Mouse (Mus musculus): ENCODE results near the gene Slc38a3. TPM values are rescaled to one million over a fixed set of nuclear protein-coding genes. Genes with fewer than 3 reads are reported as not detected.
"Not testable (repeated sequence)": the region's sequence is repeated elsewhere in the genome, so short reads cannot be mapped to it uniquely, and the experiment has no call there.

The Slc38a3 gene
- polyA plus RNA-seq, 1 experiment from 2014 or later: 55.0 TPM

DNA sequence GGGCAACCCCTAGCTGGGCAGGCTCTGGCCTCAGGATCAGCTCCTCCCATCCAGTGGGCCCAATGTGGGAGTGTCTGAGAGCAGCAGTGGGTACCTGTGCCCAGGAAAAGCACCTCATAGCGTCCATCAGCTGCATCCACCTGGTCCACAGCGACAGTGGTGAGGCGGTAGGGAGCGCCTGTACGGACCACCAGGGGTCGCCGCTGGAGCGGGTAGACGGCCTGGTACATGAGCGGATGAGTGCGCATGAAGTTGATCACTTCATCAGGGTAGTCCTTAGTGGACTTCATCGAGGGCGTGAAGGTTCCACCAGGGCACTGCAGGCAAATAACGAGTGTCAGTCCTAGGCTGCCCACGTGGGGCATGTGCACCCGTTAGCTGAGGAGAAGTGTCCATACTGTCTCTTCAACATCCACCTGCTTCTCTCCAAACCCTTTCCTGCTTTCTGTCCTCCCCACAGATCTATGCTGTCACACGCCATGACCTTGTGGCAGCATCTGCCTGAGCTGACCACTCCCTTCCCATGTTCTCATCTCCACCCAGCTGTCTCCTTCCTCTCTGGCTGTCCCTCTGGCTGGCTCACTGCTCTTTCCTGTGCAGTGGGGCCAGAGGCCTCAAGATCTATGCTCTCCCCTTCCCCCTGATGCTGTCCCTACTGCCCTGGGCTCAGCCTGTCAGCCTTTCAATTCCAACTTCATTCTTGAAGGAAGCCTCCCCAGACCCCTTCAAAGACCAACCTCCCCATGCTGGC lies 16.1 kb upstream of the Slc38a3 start:
- Histone ChIP-seq H3K27me3 (replicated peaks; ENCODE audit: control insufficient read depth, insufficient read depth, low read length) (no peaks in the 10 kb centered on the region), H3K9me3 (ENCODE audit: control insufficient read depth, low read length) (no peaks in the 10 kb centered on the region), H3K36me3 (ENCODE audit: control insufficient read depth, insufficient read depth, low read length) (peaks cover 21% of the 10 kb centered on the region), H3K4me2 (ENCODE audit: low read length) (no peak overlapping the region), H3K27ac (ENCODE audit: low read depth, low read length) (no peak overlapping the region), H3K4me1 (ENCODE audit: control insufficient read depth, insufficient read depth, low read depth, low read length) (no peaks in the 10 kb centered on the region), H3K4me3 (ENCODE audit: low read length) (no peak overlapping the region), H3K9ac (ENCODE audit: low read depth, low read length) (no peak overlapping the region)
- ATAC-seq: peak; percentile 60
- 34% methylated on average over 17 of the region's 17 CpGs for WGBS

- Histone ChIP-seq H3K27ac (ENCODE audit: low read depth, low read length) (no peak overlapping the region), H3K4me2 (ENCODE audit: low read length) (no peak overlapping the region), H3K36me3 (ENCODE audit: control insufficient read depth, insufficient read depth, low read length) (peaks cover 18% of the 10 kb centered on the region), H3K27me3 (replicated peaks; ENCODE audit: control insufficient read depth, insufficient read depth, low read length) (peaks cover 2% of the 10 kb centered on the region; the same call in 1 of the 2 replicates), H3K9me3 (ENCODE audit: control insufficient read depth, low read length) (no peaks in the 10 kb centered on the region), H3K9ac (ENCODE audit: low read depth, low read length) (no peak overlapping the region), H3K4me3 (ENCODE audit: low read length) (no peak overlapping the region), H3K4me1 (ENCODE audit: control insufficient read depth, insufficient read depth, low read depth, low read length) (no peaks in the 10 kb centered on the region)
- 87% methylated on average over 20 of the region's 20 CpGs for WGBS
- ATAC-seq: no peak
These were observed 13.1 kb upstream of the Slc38a3 start for GRCm38 (mm10) chr9:107682405-107682804.

GRCm38 (mm10) chr9:107679501-107679900 lies 10.2 kb upstream of the Slc38a3 start, which contains the start of gene Gnat1:
Gene Gnat1 (minus strand): TSS chr9:107679712.
- H3K36me3 ChIP-seq (ENCODE audit: control insufficient read depth, insufficient read depth, low read length): peaks cover 17% of the 10 kb centered on the region; the same call in 1 of the 2 replicates
- 53% methylated on average over 5 of the region's 5 CpGs for WGBS

GRCm38 (mm10) chr9:107678861-107679260 lies 9.5 kb upstream of the Slc38a3 start:
- H3K36me3 ChIP-seq (ENCODE audit: control insufficient read depth, insufficient read depth, low read length): peaks cover 12% of the 10 kb centered on the region; the same call in 1 of the 2 replicates
- H3K9ac ChIP-seq (ENCODE audit: low read depth, low read length): no peak overlapping the region
- peaks cover 8% of the 10 kb centered on the region for H3K4me1 ChIP-seq (ENCODE audit: control insufficient read depth, insufficient read depth, low read depth, low read length)
- no peak overlapping the region for H3K4me3 ChIP-seq (ENCODE audit: low read length)
- ATAC-seq: no peak
- peaks cover 17% of the 10 kb centered on the region for H3K27me3 ChIP-seq (replicated peaks; ENCODE audit: control insufficient read depth, insufficient read depth, low read length)
- no peak overlapping the region for H3K4me2 ChIP-seq (ENCODE audit: low read length)
- no peak overlapping the region for H3K27ac ChIP-seq (ENCODE audit: low read depth, low read length)
- H3K9me3 ChIP-seq (ENCODE audit: control insufficient read depth, low read length): no peaks in the 10 kb centered on the region
- WGBS: 92% methylated on average over 2 of the region's 2 CpGs

More at GRCm38 (mm10) chr9:107679501-107679900, 10.2 kb upstream of the Slc38a3 start, which contains the start of gene Gnat1:
- no peak for ATAC-seq
- no peak within 1 kb of the TSS for H3K4me3 ChIP-seq (ENCODE audit: low read length)
- H3K27me3 ChIP-seq (replicated peaks; ENCODE audit: control insufficient read depth, insufficient read depth, low read length): peaks cover 16% of the 10 kb centered on the region
- H3K9ac ChIP-seq (ENCODE audit: low read depth, low read length): peak within 1 kb of the TSS; percentile 17; the same call in 1 of the 2 replicates
- H3K9me3 ChIP-seq (ENCODE audit: control insufficient read depth, low read length): no peaks in the 10 kb centered on the region
- no peak within 1 kb of the TSS for H3K4me2 ChIP-seq (ENCODE audit: low read length)
- no peak within 1 kb of the TSS for H3K27ac ChIP-seq (ENCODE audit: low read depth, low read length)
- H3K4me1 ChIP-seq (ENCODE audit: control insufficient read depth, insufficient read depth, low read depth, low read length): peaks cover 8% of the 10 kb centered on the region

DNA sequence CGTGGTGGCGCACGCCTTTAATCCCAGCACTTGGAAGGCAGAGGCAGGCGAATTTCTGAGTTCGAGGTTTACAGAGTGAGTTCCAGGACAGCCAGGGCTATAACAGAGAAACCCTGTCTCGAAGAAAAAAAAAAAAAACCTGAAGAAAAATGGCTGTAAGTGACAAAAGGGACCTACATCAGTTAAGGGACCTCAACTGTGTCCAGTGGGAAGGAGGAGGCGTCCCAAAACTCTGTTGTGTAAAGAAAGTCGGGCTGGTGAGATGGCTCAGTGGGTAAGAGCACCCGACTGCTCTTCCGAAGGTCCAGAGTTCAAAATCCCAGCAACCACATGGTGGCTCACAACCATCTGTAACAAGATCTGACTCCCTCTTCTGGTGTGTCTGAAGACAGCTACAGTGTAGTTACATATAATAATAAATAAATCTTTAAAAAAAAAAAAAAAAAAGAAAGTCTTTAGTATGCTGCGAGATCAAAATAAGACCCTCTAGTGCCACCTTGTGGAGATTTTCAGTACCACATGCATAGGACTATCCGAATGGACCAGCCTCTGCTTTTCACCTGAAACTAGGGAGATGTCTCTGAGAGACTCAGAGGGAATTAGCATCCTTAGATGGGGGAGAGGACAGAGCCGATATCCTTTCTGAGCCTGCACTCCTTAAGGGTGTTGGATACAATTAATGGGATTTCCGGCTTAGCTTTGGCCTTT lies 8.6 kb upstream of the Slc38a3 start:
- H3K4me2 ChIP-seq (ENCODE audit: low read length); H3K4me1 ChIP-seq (ENCODE audit: control insufficient read depth, insufficient read depth, low read depth, low read length); H3K4me3 ChIP-seq (ENCODE audit: low read length); ATAC-seq; H3K9me3 ChIP-seq (ENCODE audit: control insufficient read depth, low read length); H3K27ac ChIP-seq (ENCODE audit: low read depth, low read length); H3K36me3 ChIP-seq (ENCODE audit: control insufficient read depth, insufficient read depth, low read length); H3K9ac ChIP-seq (ENCODE audit: low read depth, low read length): not testable (repeated sequence)
- WGBS: 37% methylated on average over 14 of the region's 14 CpGs
- peaks cover 17% of the 10 kb centered on the region for H3K27me3 ChIP-seq (replicated peaks; ENCODE audit: control insufficient read depth, insufficient read depth, low read length)

DNA sequence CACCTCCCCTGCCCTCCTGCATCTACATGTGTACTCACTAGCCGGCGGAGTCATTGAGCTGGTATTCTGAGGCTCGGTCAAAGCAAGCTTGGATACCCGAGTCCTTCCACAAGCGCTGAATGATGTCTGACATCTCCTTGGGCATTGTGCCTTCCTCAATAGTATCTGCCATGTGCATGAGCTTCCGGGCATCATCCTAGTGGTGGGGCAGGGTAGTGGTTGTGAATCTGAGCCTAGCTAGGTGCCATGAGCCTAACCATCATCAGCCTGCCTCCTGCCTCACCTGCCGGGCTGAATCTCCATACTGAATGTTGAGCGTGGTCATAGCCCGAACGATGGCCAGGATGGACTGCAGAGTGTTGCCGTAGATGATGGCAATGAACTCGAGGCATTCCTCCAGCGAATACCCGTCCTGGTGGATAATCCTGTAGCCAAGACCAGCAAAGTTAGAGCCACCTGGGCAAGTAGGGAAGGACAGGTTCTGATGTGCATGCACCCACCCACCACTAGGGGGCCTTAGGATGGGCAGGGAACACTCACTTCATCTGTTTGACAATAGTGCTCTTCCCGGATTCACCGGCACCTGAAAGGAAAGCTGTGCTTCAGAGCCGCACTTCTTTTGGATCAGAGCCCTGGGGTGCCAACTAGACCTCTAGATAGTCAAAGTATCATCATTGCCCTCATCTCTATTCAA lies 7.9 kb upstream of the Slc38a3 start:
- Histone ChIP-seq H3K4me2 (ENCODE audit: low read length) (no peak overlapping the region), H3K36me3 (ENCODE audit: control insufficient read depth, insufficient read depth, low read length) (0 out of 2 replicates have a peak, but pooled peaks cover under 1% of the 10 kb centered on the region), H3K27me3 (replicated peaks; ENCODE audit: control insufficient read depth, insufficient read depth, low read length) (peaks cover 17% of the 10 kb centered on the region), H3K27ac (ENCODE audit: low read depth, low read length) (no peak overlapping the region), H3K9me3 (ENCODE audit: control insufficient read depth, low read length) (no peaks in the 10 kb centered on the region), H3K4me1 (ENCODE audit: control insufficient read depth, insufficient read depth, low read depth, low read length) (peaks cover 8% of the 10 kb centered on the region), H3K9ac (ENCODE audit: low read depth, low read length) (no peak overlapping the region), H3K4me3 (ENCODE audit: low read length) (no peak overlapping the region)
- 22% methylated on average over 17 of the region's 17 CpGs for WGBS
- ATAC-seq: peak; percentile 12; the same call in 1 of the 2 replicates

DNA sequence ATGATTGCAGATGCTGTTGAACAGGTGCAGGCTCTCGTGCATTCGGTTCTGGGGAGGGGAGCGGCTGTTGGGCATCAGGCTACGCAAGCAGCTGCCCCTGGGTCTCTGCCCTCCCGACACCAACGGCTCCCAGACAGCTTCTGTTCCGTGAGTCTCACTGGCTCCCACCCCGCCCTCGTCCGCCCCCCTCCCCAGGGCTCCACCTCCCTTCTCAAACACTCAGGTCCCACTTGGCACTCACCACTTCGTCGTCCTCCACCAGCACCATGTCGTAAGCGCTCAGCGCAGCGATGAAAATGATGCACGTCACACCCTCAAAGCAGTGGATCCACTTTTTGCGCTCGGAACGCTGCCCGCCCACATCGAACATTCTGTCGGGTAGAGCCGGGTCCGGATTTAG lies 7.0 kb upstream of the Slc38a3 start:
- Histone ChIP-seq H3K4me1 (ENCODE audit: control insufficient read depth, insufficient read depth, low read depth, low read length) (peaks cover 8% of the 10 kb centered on the region), H3K9ac (ENCODE audit: low read depth, low read length) (peak overlapping the region; percentile 58), H3K36me3 (ENCODE audit: control insufficient read depth, insufficient read depth, low read length) (no peaks in the 10 kb centered on the region), H3K27ac (ENCODE audit: low read depth, low read length) (no peak overlapping the region), H3K4me2 (ENCODE audit: low read length) (peak overlapping the region; percentile 61), H3K9me3 (ENCODE audit: control insufficient read depth, low read length) (no peaks in the 10 kb centered on the region), H3K27me3 (replicated peaks; ENCODE audit: control insufficient read depth, insufficient read depth, low read length) (peaks cover 17% of the 10 kb centered on the region), H3K4me3 (ENCODE audit: low read length) (peak overlapping the region; percentile 34)
- peak; percentile 29 for ATAC-seq
- WGBS: under 1% methylated on average over 25 of the region's 25 CpGs

- peaks cover 17% of the 10 kb centered on the region for H3K27me3 ChIP-seq (replicated peaks; ENCODE audit: control insufficient read depth, insufficient read depth, low read length)
- no peaks in the 10 kb centered on the region for H3K36me3 ChIP-seq (ENCODE audit: control insufficient read depth, insufficient read depth, low read length)
- H3K27ac ChIP-seq (ENCODE audit: low read depth, low read length): no peak overlapping the region
- peak overlapping the region; percentile 58 for H3K9ac ChIP-seq (ENCODE audit: low read depth, low read length)
- H3K9me3 ChIP-seq (ENCODE audit: control insufficient read depth, low read length): no peaks in the 10 kb centered on the region
- ATAC-seq: peak; percentile 67
- peaks cover 8% of the 10 kb centered on the region for H3K4me1 ChIP-seq (ENCODE audit: control insufficient read depth, insufficient read depth, low read depth, low read length)
- peak overlapping the region; percentile 34 for H3K4me3 ChIP-seq (ENCODE audit: low read length)
- WGBS: under 1% methylated on average over 39 of the region's 39 CpGs
- H3K4me2 ChIP-seq (ENCODE audit: low read length): peak overlapping the region; percentile 61
These were observed 6.5 kb upstream of the Slc38a3 start for GRCm38 (mm10) chr9:107675671-107676301.

All from hindbrain, embryonic 16.5 days (tissue).